Mouse (Mus musculus) megakaryocyte, embryonic 14.5 days (primary cell): ENCODE results near the gene Calm2. TPM values are rescaled to one million over a fixed set of nuclear protein-coding genes. Genes with fewer than 3 reads are reported as not detected.

Experiments
- H3K27me3 ChIP-seq: replicated peaks from 2 replicates; pipeline ENCODE3; 2012; ENCODE audit warnings: inconsistent platforms
- H3K36me3 ChIP-seq: replicated peaks from 2 replicates; pipeline ENCODE3; 2012; ENCODE audit warnings: low read length, inconsistent platforms, mixed read lengths
- H3K4me1 ChIP-seq: 2 replicates; pipeline ENCODE4 v1.6.1; 2012; ENCODE audit warnings: inconsistent platforms
- H3K4me3 ChIP-seq: replicated peaks from 2 replicates; pipeline ENCODE3; 2012; ENCODE audit warnings: moderate library complexity, mild to moderate bottlenecking, inconsistent platforms
- H3K9me3 ChIP-seq: 2 replicates; pipeline ENCODE4 v1.6.1; 2012; ENCODE audit warnings: inconsistent platforms
- FLI1 ChIP-seq: IDR thresholded peaks from 2 replicates; pipeline ENCODE4 v1.6.1; 2012; ENCODE audit warnings: low read length, inconsistent platforms, mixed read lengths
- GATA1 ChIP-seq: IDR thresholded peaks from 3 replicates; pipeline ENCODE4 v1.6.1; 2012; ENCODE audit warnings: mixed read lengths, low read length, inconsistent platforms, borderline replicate concordance
- polyA plus RNA-seq: library from polyadenylated mRNA; stranded (reverse); fragments of >175 nt; gene quantifications from 2 replicates; pipeline ENCODE4 v1.2.3, GENCODE M21; 2012; ENCODE audit warnings: low replicate concordance; ENCODE audit not compliant: insufficient read depth

The Calm2 gene
- polyA plus RNA-seq, 1 experiment, result 36.6 TPM

DNA sequence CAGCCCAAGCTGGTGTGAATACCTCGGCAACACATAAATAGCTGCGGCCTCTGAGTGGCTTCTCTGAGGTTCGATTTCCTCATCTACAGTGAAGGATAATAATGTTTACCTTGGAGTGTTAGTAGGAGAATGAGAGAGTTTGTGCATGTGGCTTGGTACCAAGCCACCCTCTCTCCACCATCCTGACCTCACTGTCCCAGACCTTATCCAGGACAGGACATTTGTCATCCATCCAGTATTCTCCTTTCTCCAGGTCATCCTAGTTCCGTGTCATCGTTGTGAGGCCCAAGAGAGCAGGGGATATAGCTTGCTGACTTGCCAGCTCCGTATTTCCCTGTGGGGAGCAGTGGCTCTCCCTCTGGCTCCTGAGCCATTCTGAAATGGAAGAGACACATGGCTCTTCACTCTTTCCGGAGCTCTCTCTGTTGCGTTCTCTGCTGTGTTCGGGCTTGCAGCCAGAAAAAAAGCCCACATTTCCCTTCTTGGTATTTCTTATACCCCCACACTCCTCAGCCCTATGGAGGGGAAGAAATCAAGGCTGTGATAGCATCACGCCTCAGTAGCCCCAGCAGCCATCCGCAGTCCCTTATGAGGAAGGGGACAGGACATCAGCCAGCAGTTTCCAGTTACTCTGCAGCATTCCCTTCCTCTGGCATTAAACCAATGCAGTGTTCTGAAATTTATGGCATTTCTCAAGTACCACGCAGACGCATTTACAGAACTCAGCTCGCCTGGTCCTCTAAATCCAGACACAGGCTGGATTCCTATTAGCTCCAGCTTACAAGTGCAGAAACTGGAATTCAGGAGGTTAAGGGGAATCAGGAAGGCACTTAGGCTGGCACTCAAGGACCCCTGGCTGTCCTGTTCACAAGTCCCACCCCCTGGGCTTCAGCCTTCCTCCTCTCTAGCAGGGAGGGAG, 13.3 kb upstream of the Calm2 start:
- no peaks in the 10 kb centered on the region for H3K9me3 ChIP-seq
- peaks cover 35% of the 10 kb centered on the region for H3K4me1 ChIP-seq
- peaks cover 63% of the 10 kb centered on the region for H3K27me3 ChIP-seq
- no peak for TF ChIP-seq FLI1
- TF ChIP-seq GATA1, result no peak
- peak overlapping the region; percentile 86 for H3K4me3 ChIP-seq
- H3K36me3 ChIP-seq, result no peaks in the 10 kb centered on the region

DNA sequence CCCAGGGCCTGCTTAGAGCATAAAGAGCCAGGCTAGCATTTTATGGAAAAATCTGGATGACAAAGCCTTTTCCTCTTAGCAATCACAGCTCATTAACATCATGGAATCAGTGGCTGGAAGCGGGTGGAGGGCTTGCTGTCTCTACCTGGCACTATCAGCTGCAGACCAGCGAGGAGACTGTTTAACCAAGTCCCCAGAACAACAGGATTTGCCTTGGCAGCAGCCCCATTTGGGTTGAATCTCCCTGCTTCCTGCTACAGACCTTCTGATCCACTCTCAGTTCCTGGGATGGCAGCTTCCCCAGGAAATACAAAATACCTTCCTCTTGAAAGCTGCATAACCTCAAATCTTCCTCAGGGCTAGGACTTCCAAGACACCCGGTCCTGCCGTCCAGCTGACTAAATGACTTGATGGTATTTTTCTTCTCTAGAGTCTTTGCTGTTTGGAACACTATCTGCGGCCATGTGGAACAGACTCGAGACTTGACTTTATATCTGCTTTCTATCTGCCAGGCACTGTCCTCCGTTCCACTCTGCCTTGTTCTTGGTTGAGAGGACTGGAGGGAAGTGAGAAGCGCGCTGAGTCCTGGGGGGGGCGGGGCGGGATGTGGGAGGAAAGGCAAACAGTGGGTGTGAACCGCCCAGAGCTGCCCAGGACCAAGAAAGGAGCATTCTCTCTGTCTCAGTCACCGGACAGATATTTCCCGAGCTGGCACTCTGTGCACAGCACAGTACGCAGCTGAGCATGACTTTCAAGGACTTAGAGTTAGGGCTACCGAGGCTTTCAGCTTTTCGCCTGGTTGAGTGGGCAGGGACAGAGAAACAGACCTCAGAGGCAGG, 12.4 kb upstream of the Calm2 start:
- H3K4me3 ChIP-seq, result peak overlapping the region; percentile 86
- H3K4me1 ChIP-seq, result peaks cover 35% of the 10 kb centered on the region
- peaks cover 66% of the 10 kb centered on the region for H3K27me3 ChIP-seq
- no peaks in the 10 kb centered on the region for H3K9me3 ChIP-seq
- H3K36me3 ChIP-seq, result no peaks in the 10 kb centered on the region
- TF ChIP-seq GATA1 (no peak), FLI1 (no peak)

GRCm38 (mm10) chr17:87457961-87458360, 11.2 kb upstream of the Calm2 start:
- H3K9me3 ChIP-seq, result no peaks in the 10 kb centered on the region
- no peaks in the 10 kb centered on the region for H3K36me3 ChIP-seq
- H3K4me1 ChIP-seq, result peaks cover 41% of the 10 kb centered on the region
- no peak for TF ChIP-seq GATA1
- TF ChIP-seq FLI1, result no peak
- H3K4me3 ChIP-seq, result no peak overlapping the region
- H3K27me3 ChIP-seq, result peaks cover 65% of the 10 kb centered on the region

GRCm38 (mm10) chr17:87454121-87454520, 7.4 kb upstream of the Calm2 start:
- H3K27me3 ChIP-seq, result peaks cover 42% of the 10 kb centered on the region
- TF ChIP-seq FLI1 (no peak), GATA1 (no peak)
- no peak overlapping the region for H3K4me3 ChIP-seq
- no peaks in the 10 kb centered on the region for H3K36me3 ChIP-seq
- no peaks in the 10 kb centered on the region for H3K9me3 ChIP-seq
- peaks cover 24% of the 10 kb centered on the region for H3K4me1 ChIP-seq

- Histone ChIP-seq H3K9me3 (no peaks in the 10 kb centered on the region), H3K27me3 (peaks cover 38% of the 10 kb centered on the region), H3K4me1 (peaks cover 27% of the 10 kb centered on the region), H3K36me3 (no peaks in the 10 kb centered on the region), H3K4me3 (no peak overlapping the region)
- TF ChIP-seq GATA1 (no peak), FLI1 (no peak)
These were observed 6.6 kb upstream of the Calm2 start for GRCm38 (mm10) chr17:87453336-87453735.

DNA sequence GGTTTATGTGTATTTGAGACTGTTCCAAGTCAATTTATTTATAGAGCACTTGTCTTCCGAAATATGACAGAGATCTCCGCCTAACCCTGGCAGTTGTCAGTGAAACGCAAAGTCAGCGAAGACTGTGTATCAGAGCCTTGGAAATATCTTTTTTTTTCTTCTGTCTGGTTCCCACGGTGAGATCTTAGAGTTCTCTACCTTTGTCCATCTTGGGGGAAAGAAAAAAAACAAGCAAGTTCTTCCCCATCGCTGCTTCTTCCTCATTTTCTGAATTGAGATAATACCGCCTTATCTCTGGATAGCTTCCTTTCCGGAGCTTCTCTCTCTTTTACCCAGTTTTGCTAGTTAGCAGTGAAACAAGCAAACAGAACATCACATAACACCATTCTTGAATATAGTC, 2.1 kb upstream of the Calm2 start:
- Histone ChIP-seq H3K4me1 (peaks cover 47% of the 10 kb centered on the region), H3K4me3 (no peak overlapping the region), H3K9me3 (no peaks in the 10 kb centered on the region), H3K27me3 (peaks cover 12% of the 10 kb centered on the region), H3K36me3 (peaks cover 5% of the 10 kb centered on the region)
- TF ChIP-seq FLI1 (no peak), GATA1 (no peak)

- Histone ChIP-seq H3K36me3 (peaks cover 9% of the 10 kb centered on the region), H3K27me3 (peaks cover 10% of the 10 kb centered on the region), H3K4me1 (peaks cover 50% of the 10 kb centered on the region), H3K9me3 (no peaks in the 10 kb centered on the region), H3K4me3 (no peak overlapping the region)
- TF ChIP-seq GATA1 (no peak), FLI1 (no peak)
These were observed 1.6 kb upstream of the Calm2 start for GRCm38 (mm10) chr17:87448339-87448738.

DNA sequence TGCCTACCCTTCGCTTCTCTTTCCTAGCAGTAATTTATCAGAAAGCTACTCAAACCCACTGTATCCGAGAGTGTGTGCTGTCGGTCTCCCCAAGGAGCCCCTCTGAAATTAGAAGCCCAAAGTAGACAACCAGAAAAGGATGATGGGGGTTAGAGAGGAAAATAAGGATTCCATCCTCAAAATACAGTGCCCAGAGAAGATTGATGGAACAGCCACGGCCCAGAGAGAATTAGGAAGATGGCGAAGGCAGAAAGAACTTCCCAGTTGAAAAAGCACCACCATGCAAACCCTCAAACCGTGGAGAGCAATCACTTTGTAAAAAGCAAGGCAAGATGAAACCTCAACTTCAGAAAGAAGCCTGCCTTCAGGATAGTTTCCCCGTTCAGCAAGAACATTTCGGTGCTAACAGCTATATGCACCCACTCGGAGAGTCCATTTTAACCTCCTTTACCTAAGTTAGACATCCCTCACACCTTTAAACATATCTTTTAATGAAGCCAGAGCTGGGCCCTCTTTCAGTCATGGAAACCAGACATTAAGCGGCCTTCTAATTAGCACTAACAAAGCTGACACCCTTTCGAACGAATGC, 971 bp upstream of the Calm2 start:
- H3K36me3 ChIP-seq, result peaks cover 14% of the 10 kb centered on the region
- TF ChIP-seq GATA1 (no peak), FLI1 (no peak)
- peaks cover 48% of the 10 kb centered on the region for H3K4me1 ChIP-seq
- peak overlapping the region; percentile 96 for H3K4me3 ChIP-seq
- H3K9me3 ChIP-seq, result no peaks in the 10 kb centered on the region
- H3K27me3 ChIP-seq, result peaks cover 4% of the 10 kb centered on the region

GRCm38 (mm10) chr17:87445917-87446766, 593 bp downstream of the Calm2 start:
- peaks cover 61% of the 10 kb centered on the region for H3K4me1 ChIP-seq
- no peaks in the 10 kb centered on the region for H3K9me3 ChIP-seq
- no peak for TF ChIP-seq FLI1
- TF ChIP-seq GATA1, result no peak
- peaks cover 29% of the 10 kb centered on the region for H3K36me3 ChIP-seq
- no peaks in the 10 kb centered on the region for H3K27me3 ChIP-seq
- H3K4me3 ChIP-seq, result peak overlapping the region; percentile 96
